Mouse (Mus musculus) MEL (cell line): ENCODE results near the gene Pigk. TPM values are rescaled to one million over a fixed set of nuclear protein-coding genes. Genes with fewer than 3 reads are reported as not detected.

Experiments
- DNase-seq: peaks from one replicate; pipeline ENCODE4 v3.0.0; 2011; ENCODE audit warnings: low read depth, low spot score
- H3K27ac ChIP-seq: 2 replicates; pipeline ENCODE4 v1.5.1; 2012; ENCODE audit warnings: low read depth, mild to moderate bottlenecking, control low read depth, low read length, moderate library complexity; ENCODE audit not compliant: control insufficient read depth
- H3K27me3 ChIP-seq, 2 experiments: fragments of 150-350 bp in 1 of 2; sonication (generic) in 1 of 2; 2 replicates each; pipeline ENCODE4 v1.6.1; 2012; ENCODE audit warnings: low read length in 2 of 2, mild to moderate bottlenecking in 2 of 2, improper control_type of control experiment in 1 of 2, moderate library complexity in 1 of 2; ENCODE audit not compliant: insufficient read depth in 2 of 2, control insufficient read depth in 1 of 2
- H3K36me3 ChIP-seq, 2 experiments: 2 replicates each; pipeline ENCODE4 v1.6.1; 2012 to 2014; ENCODE audit warnings: low read length in 2 of 2, improper control_type of control experiment in 1 of 2, inconsistent platforms in 1 of 2, mild to moderate bottlenecking in 1 of 2; ENCODE audit not compliant: insufficient read depth in 2 of 2, control insufficient read depth in 1 of 2
- H3K4me1 ChIP-seq, 2 experiments: fragments of 150-350 bp in 1 of 2; sonication (generic) in 1 of 2; 2 replicates each; pipeline ENCODE4 v1.6.1; 2012; ENCODE audit warnings: low read length in 2 of 2, improper control_type of control experiment in 1 of 2, mild to moderate bottlenecking in 1 of 2; ENCODE audit not compliant: insufficient read depth in 2 of 2, control insufficient read depth in 1 of 2
- H3K4me3 ChIP-seq, 2 experiments: fragments of 150-350 bp in 1 of 2; sonication (generic) in 1 of 2; 2 replicates each; pipeline ENCODE4 v1.5.1; 2012; ENCODE audit warnings: low read depth in 2 of 2, low read length in 2 of 2, mild to moderate bottlenecking in 2 of 2, moderate library complexity in 2 of 2, control low read depth in 1 of 2, improper control_type of control experiment in 1 of 2; ENCODE audit not compliant: control insufficient read depth in 1 of 2, insufficient read depth in 1 of 2
- H3K79me2 ChIP-seq: 2 replicates; pipeline ENCODE4 v1.6.1; 2012; ENCODE audit warnings: mild to moderate bottlenecking, low read length, moderate library complexity; ENCODE audit not compliant: control insufficient read depth, poor library complexity, insufficient read depth
- H3K9ac ChIP-seq: 2 replicates; pipeline ENCODE4 v1.6.1; 2012; ENCODE audit warnings: low read depth, mild to moderate bottlenecking, control low read depth, low read length, moderate library complexity; ENCODE audit not compliant: control insufficient read depth, poor library complexity, severe bottlenecking
- H3K9me3 ChIP-seq: fragments of 150-350 bp; sonication (generic); replicated peaks from 2 replicates; pipeline ENCODE4 v1.6.1; 2012; ENCODE audit warnings: mild to moderate bottlenecking, low read length, improper control_type of control experiment, moderate library complexity; ENCODE audit not compliant: insufficient read depth
- CHD1 ChIP-seq: IDR thresholded peaks from 2 replicates; pipeline ENCODE4 v1.6.1; 2012; ENCODE audit warnings: low read depth, mild to moderate bottlenecking, inconsistent platforms, low read length, improper control_type of control experiment
- CHD2 ChIP-seq: IDR thresholded peaks from 2 replicates; pipeline ENCODE4 v1.6.1; 2011; ENCODE audit warnings: low read length, improper control_type of control experiment
- E2F4 ChIP-seq: IDR thresholded peaks from 2 replicates; pipeline ENCODE4 v1.6.1; 2011; ENCODE audit warnings: low read depth, low read length, improper control_type of control experiment, borderline replicate concordance
- ELF1 ChIP-seq: IDR thresholded peaks from 2 replicates; pipeline ENCODE4 v1.6.1; 2014; ENCODE audit warnings: low read depth, mild to moderate bottlenecking, inconsistent platforms, low read length, improper control_type of control experiment, moderate library complexity
- EP300 ChIP-seq, 2 experiments: IDR thresholded peaks; 2 replicates each; pipeline ENCODE4 v1.6.1; 2011; ENCODE audit warnings: improper control_type of control experiment in 2 of 2, low read length in 2 of 2, low read depth in 1 of 2, mild to moderate bottlenecking in 1 of 2
- GATA1 ChIP-seq: IDR thresholded peaks from 2 replicates; pipeline ENCODE4 v1.6.1; 2011; ENCODE audit warnings: low read depth, low read length, improper control_type of control experiment
- HCFC1 ChIP-seq: IDR thresholded peaks from 2 replicates; pipeline ENCODE4 v1.6.1; 2012; ENCODE audit warnings: low read depth, mild to moderate bottlenecking, inconsistent platforms, low read length, improper control_type of control experiment, moderate library complexity
- JUND ChIP-seq: IDR thresholded peaks from 2 replicates; pipeline ENCODE4 v1.6.1; 2011; ENCODE audit warnings: low read depth, mild to moderate bottlenecking, improper control_type of control experiment, low read length
- MAFK ChIP-seq: IDR thresholded peaks from 2 replicates; pipeline ENCODE4 v1.6.1; 2011; ENCODE audit warnings: low read depth, mild to moderate bottlenecking, low read length, improper control_type of control experiment, borderline replicate concordance
- MAX ChIP-seq: IDR thresholded peaks from 2 replicates; pipeline ENCODE4 v1.6.1; 2011; ENCODE audit warnings: low read length, improper control_type of control experiment
- MAZ ChIP-seq: IDR thresholded peaks from 2 replicates; pipeline ENCODE4 v1.6.1; 2012; ENCODE audit warnings: low read depth, mild to moderate bottlenecking, inconsistent platforms, low read length, improper control_type of control experiment
- MEF2A ChIP-seq: IDR thresholded peaks from 2 replicates; pipeline ENCODE4 v1.6.1; 2014; ENCODE audit warnings: low read depth, mild to moderate bottlenecking, inconsistent platforms, low read length, improper control_type of control experiment; ENCODE audit not compliant: poor library complexity, insufficient replicate concordance, severe bottlenecking; ENCODE audit errors: extremely low read depth
- MXI1 ChIP-seq: IDR thresholded peaks from 2 replicates; pipeline ENCODE4 v1.6.1; 2011; ENCODE audit warnings: mild to moderate bottlenecking, low read depth, low read length, improper control_type of control experiment
- MYC ChIP-seq: IDR thresholded peaks from 2 replicates; pipeline ENCODE4 v1.6.1; 2011; ENCODE audit warnings: low read depth, mild to moderate bottlenecking, low read length, improper control_type of control experiment, moderate library complexity
- NELFE ChIP-seq: IDR thresholded peaks from 2 replicates; pipeline ENCODE4 v1.6.1; 2011; ENCODE audit warnings: low read depth, low read length, improper control_type of control experiment
- NRF1 ChIP-seq: IDR thresholded peaks from 2 replicates; pipeline ENCODE4 v1.6.1; 2014; ENCODE audit warnings: low read depth, mild to moderate bottlenecking, inconsistent platforms, low read length, improper control_type of control experiment, moderate library complexity; ENCODE audit not compliant: poor library complexity, insufficient read depth, severe bottlenecking
- POLR2A ChIP-seq, 2 experiments: IDR thresholded peaks; 2 replicates each; pipeline ENCODE4 v1.6.1; 2011 to 2012; ENCODE audit warnings: low read length in 2 of 2, mild to moderate bottlenecking in 2 of 2, control low read depth in 1 of 2, improper control_type of control experiment in 1 of 2, low read depth in 1 of 2, moderate library complexity in 1 of 2; ENCODE audit not compliant: control insufficient read depth in 1 of 2, insufficient read depth in 1 of 2, poor library complexity in 1 of 2
- POLR2AphosphoS2 ChIP-seq: IDR thresholded peaks from 2 replicates; pipeline ENCODE4 v1.6.1; 2011; ENCODE audit warnings: low read length, improper control_type of control experiment
- RAD21 ChIP-seq: IDR thresholded peaks from 2 replicates; pipeline ENCODE4 v1.6.1; 2011; ENCODE audit warnings: mild to moderate bottlenecking, low read depth, low read length, improper control_type of control experiment
- RCOR1 ChIP-seq: IDR thresholded peaks from 2 replicates; pipeline ENCODE4 v1.6.1; 2012; ENCODE audit warnings: low read depth, mild to moderate bottlenecking, inconsistent platforms, low read length, improper control_type of control experiment
- SIN3A ChIP-seq: IDR thresholded peaks from 2 replicates; pipeline ENCODE4 v1.6.1; 2012; ENCODE audit warnings: low read length, improper control_type of control experiment, inconsistent platforms
- SMC3 ChIP-seq: IDR thresholded peaks from 2 replicates; pipeline ENCODE4 v1.6.1; 2011; ENCODE audit warnings: low read depth, low read length, improper control_type of control experiment
- TAL1 ChIP-seq: IDR thresholded peaks from 2 replicates; pipeline ENCODE4 v1.6.1; 2012; ENCODE audit warnings: mild to moderate bottlenecking, inconsistent platforms, low read length, moderate library complexity, mixed read lengths
- TCF12 ChIP-seq: IDR thresholded peaks from 2 replicates; pipeline ENCODE4 v1.6.1; 2014; ENCODE audit warnings: low read depth, mild to moderate bottlenecking, inconsistent platforms, low read length, improper control_type of control experiment, moderate library complexity
- UBTF ChIP-seq: IDR thresholded peaks from 2 replicates; pipeline ENCODE4 v1.6.1; 2012; ENCODE audit warnings: low read depth, mild to moderate bottlenecking, inconsistent platforms, low read length, improper control_type of control experiment, moderate library complexity, borderline replicate concordance; ENCODE audit not compliant: insufficient read depth
- USF1 ChIP-seq: IDR thresholded peaks from 2 replicates; pipeline ENCODE4 v1.6.1; 2014; ENCODE audit warnings: low read depth, mild to moderate bottlenecking, inconsistent platforms, low read length, improper control_type of control experiment, moderate library complexity
- ZC3H11A ChIP-seq: IDR thresholded peaks from 2 replicates; pipeline ENCODE4 v1.6.1; 2012; ENCODE audit warnings: low read depth, mild to moderate bottlenecking, inconsistent platforms, low read length, improper control_type of control experiment
- ZKSCAN1 ChIP-seq: IDR thresholded peaks from 2 replicates; pipeline ENCODE4 v1.6.1; 2012; ENCODE audit warnings: low read depth, mild to moderate bottlenecking, inconsistent platforms, low read length, improper control_type of control experiment, moderate library complexity
- ZNF384 ChIP-seq: IDR thresholded peaks from 2 replicates; pipeline ENCODE4 v1.6.1; 2012; ENCODE audit warnings: low read depth, mild to moderate bottlenecking, inconsistent platforms, low read length, improper control_type of control experiment
- polyA plus RNA-seq, 2 experiments: library from polyadenylated mRNA; stranded (reverse) in 1 of 2; unstranded in 1 of 2; fragments of >175 nt in 1 of 2; fragments of >200 nt in 1 of 2; gene quantifications; 2 replicates each; pipeline versions ENCODE4 v1.2.1 to v1.2.4; 2012; ENCODE audit warnings: low replicate concordance in 2 of 2, low read depth in 1 of 2; ENCODE audit not compliant: insufficient read length in 2 of 2, insufficient read depth in 1 of 2, missing spikeins in 1 of 2
- total RNA-seq: library from RNA; depleted of rRNA; stranded (reverse); fragments of 300-350 nt; gene quantifications from 2 replicates; pipeline ENCODE4 v1.2.3, GENCODE M21; 2012

Gene Pigk
- total and polyA plus RNA-seq, 3 experiments = 14.6 to 17.8 TPM; not detected in 1

DNA sequence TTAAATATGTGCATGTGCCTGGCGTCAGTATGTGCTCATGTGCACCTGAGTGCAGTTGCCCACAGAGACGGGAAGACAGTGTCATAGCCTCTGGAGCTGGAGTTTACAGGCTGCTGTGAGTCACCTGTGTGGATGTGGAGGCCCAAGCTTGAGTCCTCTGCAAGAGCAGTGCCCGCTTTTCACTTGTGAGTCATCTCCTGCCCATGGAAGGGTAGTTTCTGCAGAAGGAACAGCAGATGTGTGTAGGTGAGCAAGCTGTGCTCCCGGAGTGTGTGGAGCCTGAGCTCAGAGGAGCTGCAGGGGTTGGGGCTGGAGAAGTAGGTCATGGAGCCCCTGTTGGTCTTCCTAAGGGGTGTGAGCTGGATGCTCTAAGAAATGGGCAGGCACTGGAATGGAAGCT lies 257.5 kb downstream of the Pigk start:
- Histone ChIP-seq H3K9me3 (no peaks in the 10 kb centered on the region), H3K9ac (no peak overlapping the region), H3K4me3 (no peak overlapping the region), H3K27me3 (peaks cover 3 to 11% of the 10 kb centered on the region in 2 experiments; a peak in 3 of 4 replicates), H3K4me1 (no peaks in the 10 kb centered on the region), H3K36me3 (no peaks in the 10 kb centered on the region), H3K27ac (no peak overlapping the region), H3K79me2 (no peaks in the 10 kb centered on the region)
- no peak for DNase-seq
- TF ChIP-seq E2F4 = no peak
- no peak for TF ChIP-seq MYC
- no peak for TF ChIP-seq POLR2A (IDR thresholded peaks at IDR 0.05; ENCODE audit: control insufficient read depth in 1 of 2, insufficient read depth in 1 of 2, low read depth in 1 of 2, low read length in 2 of 2, poor library complexity in 1 of 2)
- no peak for TF ChIP-seq MAX
- TF ChIP-seq TCF12 = no peak
- no peak for TF ChIP-seq SMC3
- no peak for TF ChIP-seq RAD21
- TF ChIP-seq JUND = no peak
- TF ChIP-seq ZC3H11A = no peak
- no peak for TF ChIP-seq NRF1
- TF ChIP-seq RCOR1 = no peak
- TF ChIP-seq ZNF384 = no peak
- no peak for TF ChIP-seq MEF2A
- TF ChIP-seq NELFE = no peak
- no peak for TF ChIP-seq UBTF
- TF ChIP-seq SIN3A = no peak
- no peak for TF ChIP-seq CHD2
- no peak for TF ChIP-seq ZKSCAN1
- no peak for TF ChIP-seq CHD1

DNA sequence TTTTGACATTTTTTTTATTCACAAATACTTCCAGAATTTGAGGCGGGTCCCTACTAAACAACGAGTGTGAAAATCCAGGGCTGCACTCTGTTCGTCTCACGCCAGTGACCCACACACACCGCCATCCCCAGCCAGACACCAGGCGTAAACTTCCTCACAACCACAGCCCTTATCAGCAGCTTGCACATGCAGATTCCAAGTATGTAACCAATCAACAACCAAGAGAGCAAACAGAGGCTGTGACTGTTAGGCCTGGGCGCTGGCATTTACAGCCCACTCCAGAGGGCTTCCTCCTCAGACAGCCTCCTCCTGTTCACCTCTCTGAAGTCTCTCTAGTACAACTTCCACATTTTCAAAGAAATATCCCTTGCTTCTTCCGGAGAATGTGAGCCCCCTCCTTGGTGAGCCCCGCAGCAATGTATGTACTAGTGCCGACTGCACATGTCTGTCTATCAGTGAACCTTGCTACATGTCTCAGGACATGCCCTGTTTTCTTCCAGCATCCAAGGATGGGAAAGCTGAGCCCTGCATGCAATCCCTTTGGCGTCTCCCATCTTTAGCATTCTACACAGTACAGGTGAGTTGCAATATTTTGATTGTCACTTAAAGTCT lies 265.7 kb downstream of the Pigk start:
- 0 out of 4 replicates have a peak overlapping the region, but pooled peaks of 1 of the 2 experiments have one; percentile 6 for H3K4me3 ChIP-seq
- H3K79me2 ChIP-seq = no peaks in the 10 kb centered on the region
- TF ChIP-seq SMC3 = 0 out of 2 replicates have a peak, but pooled peaks have one; percentile 14
- TF ChIP-seq MAX = peak; percentile 58
- peak; percentile 77 to 91 for TF ChIP-seq EP300 (IDR thresholded peaks at IDR 0.05; ENCODE audit: low read depth in 1 of 2, low read length in 2 of 2)
- peak; percentile 88 for TF ChIP-seq TAL1
- no peak for TF ChIP-seq POLR2A (IDR thresholded peaks at IDR 0.05; ENCODE audit: control insufficient read depth in 1 of 2, insufficient read depth in 1 of 2, low read depth in 1 of 2, low read length in 2 of 2, poor library complexity in 1 of 2)
- TF ChIP-seq E2F4 = no peak
- no peak for TF ChIP-seq HCFC1
- TF ChIP-seq GATA1 = peak; percentile 93
- TF ChIP-seq USF1 = no peak
- no peak for TF ChIP-seq POLR2AphosphoS2
- peak; percentile 72 for TF ChIP-seq RCOR1
- 0 out of 2 replicates have a peak, but pooled peaks have one; percentile 20 for TF ChIP-seq ELF1
- peak; percentile 62; the same call in 1 of the 2 replicates for TF ChIP-seq MAZ
- TF ChIP-seq ZKSCAN1 = no peak
- 0 out of 2 replicates have a peak, but pooled peaks have one; percentile 33 for TF ChIP-seq MXI1
- TF ChIP-seq MAFK = no peak
- peak; percentile 89 for TF ChIP-seq TCF12
- peak; percentile 49 for TF ChIP-seq SIN3A
- no peak for TF ChIP-seq NRF1

More for the DNA sequence above, 265.7 kb downstream of the Pigk start:
- Histone ChIP-seq H3K36me3 (peaks cover 0 to 8% of the 10 kb centered on the region in 2 experiments; a peak in 2 of 4 replicates), H3K4me1 (peaks cover 0 to 10% of the 10 kb centered on the region in 2 experiments; a peak in 2 of 4 replicates), H3K27me3 (no peaks in the 10 kb centered on the region; a peak in 3 of 4 replicates), H3K9me3 (no peaks in the 10 kb centered on the region), H3K27ac (peak overlapping the region; percentile 33; the same call in 1 of the 2 replicates), H3K9ac (0 out of 2 replicates have a peak overlapping the region, but pooled peaks have one; percentile 11)
- peak; percentile 93 for DNase-seq
